Mouse (Mus musculus): ENCODE measurements around the gene Clec2d.

DNA sequence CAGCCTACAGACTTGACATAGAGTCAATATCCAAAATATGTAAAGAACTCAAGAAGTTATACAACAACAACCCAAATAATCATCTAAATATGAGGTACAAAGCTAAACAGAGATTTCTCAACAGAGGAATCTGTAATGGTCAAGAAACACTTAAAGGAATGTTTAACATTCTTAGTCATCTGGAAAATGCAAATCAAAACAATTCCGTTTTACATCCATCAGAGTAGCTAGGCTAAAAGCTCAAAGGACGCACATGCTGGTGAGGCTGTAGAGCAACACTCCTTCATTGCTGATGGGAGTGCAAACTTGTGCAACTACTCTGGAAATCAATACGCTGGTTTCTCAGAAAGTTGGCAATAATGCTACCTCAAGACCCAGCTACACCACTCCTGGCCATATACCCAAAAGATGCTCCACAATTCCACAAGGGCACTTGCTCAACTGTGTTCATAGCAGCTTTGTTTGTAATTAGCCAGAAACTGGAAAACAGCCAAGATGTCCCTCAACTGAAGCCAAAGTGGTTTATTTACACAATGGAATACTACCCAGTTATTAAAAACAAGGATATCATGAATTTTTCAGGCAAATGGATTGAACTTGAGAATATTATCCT lies 41.9 kb downstream of the Clec2d start:
- TF ChIP-seq MAX (IDR thresholded peaks at IDR 0.05) = no peak
- no peak for TF ChIP-seq CTCF (IDR thresholded peaks at IDR 0.05; ENCODE audit: control insufficient read depth, insufficient read depth, insufficient read length)
- no peak for TF ChIP-seq CEBPB (IDR thresholded peaks at IDR 0.05; ENCODE audit: low read depth)
- TF ChIP-seq USF1 (IDR thresholded peaks at IDR 0.05; ENCODE audit: low read depth) = no peak

Data from C2C12 (cell line).